Mouse (Mus musculus) left cerebral cortex, adult 6 months (tissue): ENCODE measurements around the gene Mtif3. TPM values are rescaled to one million over a fixed set of nuclear protein-coding genes. Genes with fewer than 3 reads are reported as not detected.

Source experiments
- long read RNA-seq, 2 experiments: library from polyadenylated mRNA; unstranded; transcript quantifications; one replicate each; pipeline ENCODE4 v2.0.0; 2019 to 2020
- polyA plus RNA-seq: library from polyadenylated mRNA; unstranded; fragments of <200 nt; fragmentation: Nextera tagmentation; gene quantifications from 2 replicates; pipeline ENCODE4 v1.2.3, GENCODE M21; 2021

Mtif3 gene
- polyA plus RNA-seq: 30.1 and 39.2 TPM in 2 replicates
- long read RNA-seq, experiment 1, full-length matches to known transcripts: 163 of 202 reads
- long read RNA-seq, experiment 1, partial matches to known transcripts: 12 of 202 reads
- long read RNA-seq, experiment 1, other reads (novel, unspliced or antisense): 27 of 202 reads
- long read RNA-seq, experiment 2, full-length matches to known transcripts: 39 of 61 reads
- long read RNA-seq, experiment 2, partial matches to known transcripts: 7 of 61 reads
- long read RNA-seq, experiment 2, other reads (novel, unspliced or antisense): 15 of 61 reads

GRCm38 (mm10) chr5:146963118-146963936, at the start of gene Mtif3:
Gene Mtif3 (minus strand): TSS chr5:146963800.

GRCm38 (mm10) chr5:146948508-146949088, 15.0 kb downstream of the Mtif3 start, which contains the start of gene Gtf3a:
Gene Gtf3a (plus strand): TSS chr5:146948657.

Other genes starting within 250 kb of the Mtif3 start
- 3.5 and 9.1 TPM in 2 replicates for gene Usp12, start 168.8 kb downstream of the Mtif3 start, polyA plus RNA-seq
- gene Rpl21, start 130.9 kb downstream of the Mtif3 start, polyA plus RNA-seq: 1,254 and 1,302 TPM in 2 replicates
- gene Rasl11a, start 118.7 kb downstream of the Mtif3 start, polyA plus RNA-seq: 8.2 and 9.7 TPM in 2 replicates
- gene Gtf3a, start 15.1 kb downstream of the Mtif3 start, polyA plus RNA-seq: 54.1 and 67.1 TPM in 2 replicates
- 1.2 and 1.6 TPM in 2 replicates for gene Lnx2, start 112.8 kb upstream of the Mtif3 start, polyA plus RNA-seq
- 163 and 171 TPM in 2 replicates for gene Polr1d, start 113.2 kb upstream of the Mtif3 start, polyA plus RNA-seq
- gene Gsx1, start 224.9 kb upstream of the Mtif3 start, polyA plus RNA-seq: 0.22 and 0.45 TPM in 2 replicates